Mouse (Mus musculus) neural tube, embryonic 12.5 days (tissue): ENCODE data around the gene Ccdc9b. TPM values are rescaled to one million over a fixed set of nuclear protein-coding genes. Genes with fewer than 3 reads are reported as not detected.

Experiments used
- ATAC-seq: fragments of 200-750 bp; cut with Nextera tagmentation; 2 replicates; pipeline ENCODE4 v1.8.0; 2017; ENCODE audit warnings: low read depth, mild to moderate bottlenecking, moderate TSS enrichment, moderate library complexity; ENCODE audit not compliant: low FRiP score
- H3K27ac ChIP-seq: fragments of 300-500 bp; sonication (generic); 2 replicates; pipeline ENCODE4 v1.5.1; 2016
- H3K27me3 ChIP-seq: fragments of 300-500 bp; sonication (generic); replicated peaks from 2 replicates; pipeline ENCODE4 v1.6.1; 2016; ENCODE audit warnings: mild to moderate bottlenecking
- H3K36me3 ChIP-seq: fragments of 300-500 bp; sonication (generic); 2 replicates; pipeline ENCODE4 v1.6.1; 2016; ENCODE audit warnings: mild to moderate bottlenecking
- H3K4me1 ChIP-seq: fragments of 300-500 bp; sonication (generic); 2 replicates; pipeline ENCODE4 v1.6.1; 2016
- H3K4me2 ChIP-seq: fragments of 300-500 bp; sonication (generic); replicated peaks from 2 replicates; pipeline ENCODE4 v1.6.1; 2016; ENCODE audit warnings: mild to moderate bottlenecking
- H3K4me3 ChIP-seq: fragments of 300-500 bp; sonication (generic); 2 replicates; pipeline ENCODE4 v1.5.1; 2016
- H3K9ac ChIP-seq: fragments of 300-500 bp; sonication (generic); 2 replicates; pipeline ENCODE4 v1.6.1; 2016; ENCODE audit warnings: mild to moderate bottlenecking
- H3K9me3 ChIP-seq: fragments of 300-500 bp; sonication (generic); 2 replicates; pipeline ENCODE4 v1.6.1; 2016; ENCODE audit warnings: mild to moderate bottlenecking
- WGBS: fragments of 180-500 bp; shearing (Covaris S2); methylation state at CpG from one replicate; pipeline ENCODE4 v1.1.7; 2016; 5-methylcytosine and 5-hydroxymethylcytosine counted together
- polyA plus RNA-seq: library from polyadenylated mRNA; unstranded; fragments of >200 nt; fragmentation: Nextera tagmentation; extraction: Ambion mirVana; gene quantifications from 2 replicates; pipeline ENCODE4 v1.2.1, GENCODE M21; 2016

Ccdc9b gene
- polyA plus RNA-seq, 1 experiment from 2014 or later: 1.9 TPM

DNA sequence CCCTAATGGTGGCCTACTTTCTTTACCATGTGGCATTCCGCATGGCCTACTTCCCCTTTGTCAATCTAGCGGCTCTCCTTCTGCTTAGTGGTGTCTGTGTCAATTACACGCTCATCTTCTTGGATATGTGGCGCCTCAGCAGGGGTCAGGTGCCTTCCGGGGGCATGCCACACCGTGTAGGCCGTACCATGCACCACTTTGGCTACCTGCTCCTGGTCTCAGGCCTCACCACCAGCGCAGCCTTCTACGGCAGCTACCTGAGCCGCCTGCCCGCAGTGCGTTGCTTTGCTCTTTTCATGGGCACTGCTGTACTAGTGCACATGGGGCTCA, 27.7 kb upstream of the Ccdc9b start:
- Histone ChIP-seq H3K27me3 (0 out of 2 replicates have a peak, but pooled peaks cover 18% of the 10 kb centered on the region), H3K4me3 (no peak overlapping the region), H3K4me1 (peaks cover 9% of the 10 kb centered on the region; the same call in 1 of the 2 replicates), H3K9me3 (no peaks in the 10 kb centered on the region), H3K9ac (no peak overlapping the region), H3K27ac (no peak overlapping the region), H3K36me3 (peaks cover 30% of the 10 kb centered on the region), H3K4me2 (peak overlapping the region; percentile 46)
- 55% methylated on average over 12 of the region's 12 CpGs for WGBS
- ATAC-seq: no peak

- peaks cover 9% of the 10 kb centered on the region; the same call in 1 of the 2 replicates for H3K4me1 ChIP-seq
- 0 out of 2 replicates have a peak, but pooled peaks cover 18% of the 10 kb centered on the region for H3K27me3 ChIP-seq
- H3K4me2 ChIP-seq: no peak overlapping the region
- H3K27ac ChIP-seq: no peak overlapping the region
- H3K9ac ChIP-seq: no peak overlapping the region
- H3K9me3 ChIP-seq: no peaks in the 10 kb centered on the region
- peaks cover 30% of the 10 kb centered on the region for H3K36me3 ChIP-seq
- no peak for ATAC-seq
- H3K4me3 ChIP-seq: no peak overlapping the region
- WGBS: 90% methylated on average over 11 of the region's 11 CpGs
Observed at GRCm38 (mm10) chr2:118789501-118789900, 27.0 kb upstream of the Ccdc9b start.

DNA sequence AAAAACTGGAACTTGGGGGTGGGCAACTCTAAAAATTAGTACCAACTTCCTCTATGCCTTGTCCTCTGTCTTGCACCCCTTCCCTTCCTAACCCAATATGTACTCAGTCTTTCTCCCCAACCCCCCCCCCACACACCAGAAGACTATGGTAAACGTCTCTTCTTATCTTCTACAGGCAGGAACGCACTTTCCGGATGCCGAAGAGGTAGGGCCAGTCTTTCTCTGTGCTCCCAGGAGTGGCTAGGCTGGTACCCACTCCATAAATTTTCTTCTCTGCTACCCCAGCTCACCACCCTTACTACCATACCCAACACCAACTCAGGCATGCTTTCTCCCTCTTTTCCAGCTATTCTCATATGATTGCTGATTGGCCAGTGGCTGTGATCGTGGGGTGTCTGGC, 24.1 kb upstream of the Ccdc9b start:
- WGBS: 91% methylated on average over 5 of the region's 5 CpGs
- H3K27me3 ChIP-seq: 0 out of 2 replicates have a peak, but pooled peaks cover 15% of the 10 kb centered on the region
- ATAC-seq: no peak
- H3K4me1 ChIP-seq: peaks cover 9% of the 10 kb centered on the region; the same call in 1 of the 2 replicates
- no peak overlapping the region for H3K27ac ChIP-seq
- H3K9me3 ChIP-seq: no peaks in the 10 kb centered on the region
- no peak overlapping the region for H3K4me2 ChIP-seq
- peaks cover 16% of the 10 kb centered on the region for H3K36me3 ChIP-seq
- no peak overlapping the region for H3K4me3 ChIP-seq
- no peak overlapping the region for H3K9ac ChIP-seq

DNA sequence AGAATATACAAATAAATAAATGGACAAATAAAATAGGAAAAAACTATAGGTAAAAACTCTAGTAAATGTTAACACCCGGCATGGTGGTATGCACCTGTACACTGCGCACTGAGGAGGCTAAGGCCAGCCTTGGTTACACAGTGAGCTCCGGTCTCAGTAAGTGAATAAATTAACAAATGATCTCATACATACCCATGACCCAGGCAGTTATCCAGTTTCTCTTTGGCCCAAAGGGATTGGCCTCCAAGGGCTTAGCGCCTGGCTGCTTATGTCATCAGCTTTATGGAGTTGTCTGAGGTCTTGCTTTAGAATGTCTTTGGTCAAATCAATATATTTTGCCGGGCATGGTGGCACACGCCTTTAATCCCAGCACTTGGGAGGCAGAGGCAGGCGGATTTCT, 21.2 kb upstream of the Ccdc9b start:
- H3K9me3 ChIP-seq: no peaks in the 10 kb centered on the region
- peaks cover 5% of the 10 kb centered on the region; the same call in 1 of the 2 replicates for H3K4me1 ChIP-seq
- ATAC-seq: no peak
- WGBS: 92% methylated on average over 7 of the region's 7 CpGs
- H3K27ac ChIP-seq: no peak overlapping the region
- no peak overlapping the region for H3K4me3 ChIP-seq
- no peak overlapping the region for H3K9ac ChIP-seq
- H3K4me2 ChIP-seq: no peak overlapping the region
- peaks cover 10% of the 10 kb centered on the region; the same call in 1 of the 2 replicates for H3K36me3 ChIP-seq
- H3K27me3 ChIP-seq: no peaks in the 10 kb centered on the region

- Histone ChIP-seq H3K36me3 (peaks cover 10% of the 10 kb centered on the region; the same call in 1 of the 2 replicates), H3K9ac (no peak overlapping the region), H3K4me3 (no peak overlapping the region), H3K9me3 (no peaks in the 10 kb centered on the region), H3K27ac (no peak overlapping the region), H3K4me2 (no peak overlapping the region), H3K27me3 (no peaks in the 10 kb centered on the region), H3K4me1 (peaks cover 5% of the 10 kb centered on the region; the same call in 1 of the 2 replicates)
- 69% methylated on average over 5 of the region's 5 CpGs for WGBS
- no peak for ATAC-seq
Observed at GRCm38 (mm10) chr2:118783093-118783492, 20.6 kb upstream of the Ccdc9b start.

GRCm38 (mm10) chr2:118782303-118782702, 19.8 kb upstream of the Ccdc9b start:
- H3K27ac ChIP-seq: no peak overlapping the region
- no peak overlapping the region for H3K4me3 ChIP-seq
- H3K4me2 ChIP-seq: no peak overlapping the region
- H3K36me3 ChIP-seq: 0 out of 2 replicates have a peak, but pooled peaks cover 3% of the 10 kb centered on the region
- H3K9ac ChIP-seq: no peak overlapping the region
- peaks cover 5% of the 10 kb centered on the region; the same call in 1 of the 2 replicates for H3K4me1 ChIP-seq
- 73% methylated on average over 4 of the region's 4 CpGs for WGBS
- H3K9me3 ChIP-seq: no peaks in the 10 kb centered on the region
- ATAC-seq: no peak
- H3K27me3 ChIP-seq: no peaks in the 10 kb centered on the region

DNA sequence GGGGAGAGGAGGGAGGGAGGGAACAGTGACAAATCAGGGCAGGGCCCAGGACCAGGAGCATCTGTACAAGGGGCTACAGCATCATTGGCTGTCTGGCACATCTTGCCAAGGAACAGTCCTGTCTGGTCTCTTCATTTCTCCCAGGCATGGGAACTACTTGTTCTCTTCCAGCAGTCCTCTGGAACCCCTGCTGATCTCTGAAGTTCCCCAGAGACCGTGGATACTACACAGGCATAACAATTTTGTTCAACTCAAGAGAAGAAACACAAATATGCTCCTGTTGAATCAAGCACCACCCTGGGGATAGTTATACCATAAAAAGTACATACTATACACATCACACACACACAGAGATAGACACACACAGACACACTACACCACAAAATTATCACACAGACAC, 18.7 kb upstream of the Ccdc9b start:
- H3K4me2 ChIP-seq: peak overlapping the region; percentile 60
- ATAC-seq: no peak
- H3K27me3 ChIP-seq: no peaks in the 10 kb centered on the region
- H3K9ac ChIP-seq: no peak overlapping the region
- WGBS: 43% methylated on average over 1 of the region's 1 CpGs
- H3K36me3 ChIP-seq: no peaks in the 10 kb centered on the region
- H3K27ac ChIP-seq: no peak overlapping the region
- no peaks in the 10 kb centered on the region for H3K9me3 ChIP-seq
- peaks cover 5% of the 10 kb centered on the region; the same call in 1 of the 2 replicates for H3K4me1 ChIP-seq
- H3K4me3 ChIP-seq: no peak overlapping the region

GRCm38 (mm10) chr2:118779504-118780480, 17.3 kb upstream of the Ccdc9b start, which contains the start of gene Disp2:
TSS of gene Disp2 (plus strand) at chr2:118779719.
- Histone ChIP-seq H3K27me3 (no peaks in the 10 kb centered on the region), H3K9ac (peak within 1 kb of the TSS; percentile 61), H3K36me3 (no peaks in the 10 kb centered on the region), H3K4me3 (peak within 1 kb of the TSS; percentile 42), H3K4me2 (peak within 1 kb of the TSS; percentile 60), H3K27ac (peak within 1 kb of the TSS; percentile 16; the same call in 1 of the 2 replicates), H3K4me1 (peaks cover 5% of the 10 kb centered on the region; the same call in 1 of the 2 replicates), H3K9me3 (no peaks in the 10 kb centered on the region)
- ATAC-seq: peak; percentile 95
- WGBS: 13% methylated on average over 39 of the region's 39 CpGs

DNA sequence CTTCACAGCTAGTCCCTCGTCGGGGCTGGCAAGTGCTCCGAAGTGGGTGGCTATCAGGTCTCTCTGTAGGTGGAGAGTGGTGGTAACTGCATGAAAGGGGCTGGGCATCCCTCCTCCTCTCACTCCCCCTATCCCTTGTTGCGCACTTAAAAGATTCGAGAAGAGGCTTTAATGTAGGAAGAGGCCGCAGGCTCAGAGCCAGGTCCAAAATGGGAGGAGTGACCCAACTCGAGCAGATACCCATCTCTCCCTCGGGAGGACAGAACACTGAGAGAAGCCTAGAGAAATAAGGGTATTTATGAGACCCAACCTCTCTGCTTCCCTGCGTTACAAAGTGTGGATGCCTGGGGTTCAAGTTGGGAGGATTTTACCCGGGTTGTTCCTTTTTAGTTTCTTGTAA, 16.6 kb upstream of the Ccdc9b start:
- Histone ChIP-seq H3K36me3 (no peaks in the 10 kb centered on the region), H3K27me3 (0 out of 2 replicates have a peak, but pooled peaks cover 2% of the 10 kb centered on the region), H3K4me3 (peak overlapping the region; percentile 42), H3K9me3 (no peaks in the 10 kb centered on the region), H3K4me1 (peaks cover 5% of the 10 kb centered on the region; the same call in 1 of the 2 replicates), H3K4me2 (peak overlapping the region; percentile 60), H3K9ac (no peak overlapping the region), H3K27ac (no peak overlapping the region)
- ATAC-seq: peak; percentile 61
- 7% methylated on average over 10 of the region's 10 CpGs for WGBS

DNA sequence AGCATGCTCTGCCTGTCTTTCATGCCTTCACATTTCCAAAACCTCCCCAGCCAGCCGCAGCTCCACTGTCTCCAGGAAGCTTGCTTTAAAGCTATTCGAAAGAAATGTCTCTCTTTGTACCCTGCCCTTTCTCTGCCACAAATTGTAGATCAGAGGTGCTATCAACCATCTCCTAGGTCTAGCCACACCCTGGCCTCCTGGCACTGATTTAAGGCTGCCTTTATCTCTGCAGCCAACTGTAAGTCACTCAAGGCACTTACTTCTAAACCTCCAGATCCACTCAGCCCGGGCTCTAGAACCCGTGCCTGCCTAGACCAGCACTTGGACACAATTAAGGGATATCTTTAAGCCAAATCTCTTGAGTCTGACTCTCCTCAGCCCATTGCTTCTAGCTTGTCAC, 16.0 kb upstream of the Ccdc9b start:
- no peaks in the 10 kb centered on the region for H3K36me3 ChIP-seq
- 0 out of 2 replicates have a peak, but pooled peaks cover 2% of the 10 kb centered on the region for H3K27me3 ChIP-seq
- H3K27ac ChIP-seq: no peak overlapping the region
- WGBS: 80% methylated on average over 4 of the region's 4 CpGs
- H3K4me1 ChIP-seq: peaks cover 5% of the 10 kb centered on the region; the same call in 1 of the 2 replicates
- H3K9ac ChIP-seq: no peak overlapping the region
- no peak overlapping the region for H3K4me2 ChIP-seq
- no peak overlapping the region for H3K4me3 ChIP-seq
- no peak for ATAC-seq
- no peaks in the 10 kb centered on the region for H3K9me3 ChIP-seq

GRCm38 (mm10) chr2:118776295-118776694, 13.8 kb upstream of the Ccdc9b start:
- Histone ChIP-seq H3K4me2 (no peak overlapping the region), H3K36me3 (no peaks in the 10 kb centered on the region), H3K9me3 (no peaks in the 10 kb centered on the region), H3K27me3 (0 out of 2 replicates have a peak, but pooled peaks cover 2% of the 10 kb centered on the region), H3K27ac (no peak overlapping the region), H3K4me3 (no peak overlapping the region), H3K4me1 (peaks cover 5% of the 10 kb centered on the region; the same call in 1 of the 2 replicates), H3K9ac (no peak overlapping the region)
- WGBS: 73% methylated on average over 2 of the region's 2 CpGs
- ATAC-seq: no peak

DNA sequence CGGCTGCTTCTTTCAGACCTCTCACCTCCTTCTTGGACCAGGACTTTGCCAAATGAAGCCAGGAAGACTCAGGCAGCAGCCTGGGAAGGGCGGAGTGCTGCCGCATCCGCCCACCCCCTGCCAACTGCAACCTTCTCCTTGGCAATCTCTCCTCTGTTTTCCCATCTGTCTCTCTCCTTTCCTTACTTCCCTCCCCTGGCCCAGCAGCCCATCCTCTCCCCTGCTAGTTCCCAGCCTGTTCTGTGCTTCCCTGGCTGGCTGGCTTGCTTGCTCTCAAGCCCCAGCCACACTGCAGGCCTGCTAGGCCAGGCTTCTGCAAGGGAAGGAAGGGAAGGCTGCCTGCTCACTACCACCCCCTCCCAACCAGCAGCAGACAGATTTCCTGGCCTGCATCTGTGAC, 13.4 kb upstream of the Ccdc9b start:
- Histone ChIP-seq H3K4me1 (peaks cover 5% of the 10 kb centered on the region; the same call in 1 of the 2 replicates), H3K27ac (no peak overlapping the region), H3K9ac (0 out of 2 replicates have a peak overlapping the region, but pooled peaks have one; percentile 9), H3K4me2 (no peak overlapping the region), H3K4me3 (no peak overlapping the region), H3K9me3 (no peaks in the 10 kb centered on the region), H3K27me3 (0 out of 2 replicates have a peak, but pooled peaks cover 2% of the 10 kb centered on the region), H3K36me3 (no peaks in the 10 kb centered on the region)
- 78% methylated on average over 4 of the region's 4 CpGs for WGBS
- ATAC-seq: no peak
